Mouse (Mus musculus): ENCODE measurements around the gene Slc50a1. TPM values are rescaled to one million over a fixed set of nuclear protein-coding genes. Genes with fewer than 3 reads are reported as not detected.

The Slc50a1 gene
- polyA plus RNA-seq, 1 experiment from 2014 or later = 88.3 TPM

- ChIA-PET POLR2A (no interaction called here), CTCF (interaction anchor here (4.4 to 5.0 kb wide), 2 partner anchors 8 to 27 kb away, joined by 22 to 25 read pairs; partner anchors contain the start of genes Efna1, Krtcap2 and Trim46)
- DNase-seq (ENCODE audit: low read depth, low spot score) (no peak), ATAC-seq (no peak)
- no peak for TF ChIP-seq CTCF (IDR thresholded peaks at IDR 0.05)
- in situ Hi-C loops (cut with MboI; ENCODE audit: low pct_unique_long_range_greater_than_20kb) = no loop called here
- peaks cover 20% of the 10 kb centered on the region for H3K27me3 ChIP-seq
Measured at GRCm38 (mm10) chr3:89254994-89255393, 15.4 kb downstream of the Slc50a1 start.

- no peaks in the 10 kb centered on the region for H3K27me3 ChIP-seq
- no peak for TF ChIP-seq CTCF (IDR thresholded peaks at IDR 0.05)
- ATAC-seq (no peak), DNase-seq (ENCODE audit: low read depth, low spot score) (no peak)
- in situ Hi-C loops (cut with MboI; ENCODE audit: low pct_unique_long_range_greater_than_20kb) = no loop called here
- CTCF ChIA-PET = interaction anchor here (1.5 to 3.2 kb wide), 3 partner anchors 31 to 57 kb away, joined by 4 to 22 read pairs (median 8); no protein-coding TSS in a partner anchor
- POLR2A ChIA-PET = interaction anchor here (1.0 kb wide), 1 partner anchor 28 kb away, joined by 3 read pairs; no protein-coding TSS in a partner anchor
Measured at GRCm38 (mm10) chr3:89251365-89251895, 18.9 kb downstream of the Slc50a1 start.

- no peaks in the 10 kb centered on the region for H3K27me3 ChIP-seq
- ChIA-PET POLR2A (interaction anchor here (1.0 kb wide), 1 partner anchor 29 kb away, joined by 3 read pairs; no protein-coding TSS in a partner anchor), CTCF (interaction anchor here (0.6 to 3.2 kb wide), 7 partner anchors 9 to 58 kb away, joined by 3 to 22 read pairs (median 5); partner anchors contain the start of genes Dpm3 and Slc50a1)
- ATAC-seq (no peak), DNase-seq (ENCODE audit: low read depth, low spot score) (no peak)
- TF ChIP-seq CTCF (IDR thresholded peaks at IDR 0.05) = no peak
- in situ Hi-C loops (cut with MboI; ENCODE audit: low pct_unique_long_range_greater_than_20kb) = no loop called here
Measured at GRCm38 (mm10) chr3:89250435-89251040, 19.8 kb downstream of the Slc50a1 start.

- DNase-seq (ENCODE audit: low read depth, low spot score) = no peak
- ChIA-PET POLR2A (interaction anchor here (1.8 to 2.0 kb wide), 2 partner anchors 26 to 39 kb away, joined by 4 to 5 read pairs; no protein-coding TSS in a partner anchor), CTCF (interaction anchor here (1.3 to 4.6 kb wide), 5 partner anchors 10 to 69 kb away, joined by 3 to 35 read pairs (median 15); partner anchors contain the start of genes Dpm3 and Slc50a1)
- in situ Hi-C loops (cut with MboI; ENCODE audit: low pct_unique_long_range_greater_than_20kb) = loop anchor here (5.0 kb wide), 2 partner anchors 35 to 60 kb away; partner anchors contain the start of gene Efna1
- no peak for ATAC-seq
- TF ChIP-seq CTCF (IDR thresholded peaks at IDR 0.05) = no peak
- H3K27me3 ChIP-seq = no peaks in the 10 kb centered on the region
Measured at GRCm38 (mm10) chr3:89247466-89247865, 22.9 kb downstream of the Slc50a1 start.

- POLR2A ChIA-PET = interaction anchor here (0.6 to 5.8 kb wide), 13 partner anchors 11 to 91 kb away, joined by 3 to 39 read pairs (median 4); partner anchors contain the start of genes Efna1 and Slc50a1
- in situ Hi-C loops (cut with MboI; ENCODE audit: low pct_unique_long_range_greater_than_20kb) = loop anchor here (5.0 kb wide), 2 partner anchors 36 to 61 kb away; partner anchors contain the start of gene Efna1
- H3K27me3 ChIP-seq = no peaks in the 10 kb centered on the region
- peak; percentile 58 for ATAC-seq
- TF ChIP-seq CTCF (IDR thresholded peaks at IDR 0.05) = no peak
- DNase-seq (ENCODE audit: low read depth, low spot score) = peak; percentile 90
- CTCF ChIA-PET = interaction anchor here (0.6 to 5.3 kb wide), 18 partner anchors 9 to 559 kb away, joined by 3 to 51 read pairs (median 8); partner anchors contain the start of genes Dpm3, Efna1 and Slc50a1
Measured at GRCm38 (mm10) chr3:89246261-89247100, 23.9 kb downstream of the Slc50a1 start, which contains the start of gene Trim46. Trim46 (minus strand) TSS chr3:89246309.

GRCm38 (mm10) chr3:89245688-89246171 lies 24.6 kb downstream of the Slc50a1 start, which contains the start of gene Krtcap2:
Krtcap2 (plus strand) TSS chr3:89245966.
- ChIA-PET CTCF (interaction anchor here (0.7 to 5.3 kb wide), 20 partner anchors 9 to 93 kb away, joined by 3 to 51 read pairs (median 7); partner anchors contain the start of genes Dpm3, Efna1, Gba and Slc50a1), POLR2A (interaction anchor here (0.6 to 5.8 kb wide), 17 partner anchors 11 to 242 kb away, joined by 3 to 39 read pairs (median 4); partner anchors contain the start of genes Efna1, Muc1 and Slc50a1)
- peak; percentile 11 for ATAC-seq
- no peak for TF ChIP-seq CTCF (IDR thresholded peaks at IDR 0.05)
- in situ Hi-C loops (cut with MboI; ENCODE audit: low pct_unique_long_range_greater_than_20kb) = loop anchor here (5.0 kb wide), 2 partner anchors 37 to 62 kb away; partner anchors contain the start of gene Efna1
- no peaks in the 10 kb centered on the region for H3K27me3 ChIP-seq
- no peak for DNase-seq (ENCODE audit: low read depth, low spot score)

- DNase-seq (ENCODE audit: low read depth, low spot score) = no peak
Measured at GRCm38 (mm10) chr3:89244982-89245687, 25.2 kb downstream of the Slc50a1 start.

GRCm38 (mm10) chr3:89244158-89244981 lies 26.0 kb downstream of the Slc50a1 start:
- CTCF ChIA-PET = interaction anchor here (0.7 to 5.3 kb wide), 17 partner anchors 10 to 157 kb away, joined by 3 to 51 read pairs (median 9); partner anchors contain the start of genes Dpm3, Efna1, Gba and Slc50a1
- in situ Hi-C loops (cut with MboI; ENCODE audit: low pct_unique_long_range_greater_than_20kb) = no loop called here
- no peak for DNase-seq (ENCODE audit: low read depth, low spot score)
- TF ChIP-seq CTCF (IDR thresholded peaks at IDR 0.05) = no peak
- H3K27me3 ChIP-seq = no peaks in the 10 kb centered on the region
- ATAC-seq = peak; percentile 24
- POLR2A ChIA-PET = interaction anchor here (0.5 to 5.8 kb wide), 9 partner anchors 9 to 59 kb away, joined by 3 to 39 read pairs (median 5); partner anchors contain the start of genes Efna1, Muc1 and Slc50a1

More at GRCm38 (mm10) chr3:89244982-89245687, 25.2 kb downstream of the Slc50a1 start:
- in situ Hi-C loops (cut with MboI; ENCODE audit: low pct_unique_long_range_greater_than_20kb) = loop anchor here (5.0 kb wide), 2 partner anchors 37 to 62 kb away; partner anchors contain the start of gene Efna1
- H3K27me3 ChIP-seq = no peaks in the 10 kb centered on the region
- ChIA-PET CTCF (interaction anchor here (0.7 to 5.3 kb wide), 25 partner anchors 8 to 157 kb away, joined by 3 to 51 read pairs (median 6); partner anchors contain the start of genes Dpm3, Efna1, Gba and Slc50a1), POLR2A (interaction anchor here (0.5 to 5.8 kb wide), 15 partner anchors 12 to 241 kb away, joined by 3 to 39 read pairs (median 4); partner anchors contain the start of genes Efna1, Muc1 and Slc50a1)
- TF ChIP-seq CTCF (IDR thresholded peaks at IDR 0.05) = no peak
- peak; percentile 4 for ATAC-seq
